22 mouse cellular contexts compared by ENCODE assay signal in the genomic region with DNA sequence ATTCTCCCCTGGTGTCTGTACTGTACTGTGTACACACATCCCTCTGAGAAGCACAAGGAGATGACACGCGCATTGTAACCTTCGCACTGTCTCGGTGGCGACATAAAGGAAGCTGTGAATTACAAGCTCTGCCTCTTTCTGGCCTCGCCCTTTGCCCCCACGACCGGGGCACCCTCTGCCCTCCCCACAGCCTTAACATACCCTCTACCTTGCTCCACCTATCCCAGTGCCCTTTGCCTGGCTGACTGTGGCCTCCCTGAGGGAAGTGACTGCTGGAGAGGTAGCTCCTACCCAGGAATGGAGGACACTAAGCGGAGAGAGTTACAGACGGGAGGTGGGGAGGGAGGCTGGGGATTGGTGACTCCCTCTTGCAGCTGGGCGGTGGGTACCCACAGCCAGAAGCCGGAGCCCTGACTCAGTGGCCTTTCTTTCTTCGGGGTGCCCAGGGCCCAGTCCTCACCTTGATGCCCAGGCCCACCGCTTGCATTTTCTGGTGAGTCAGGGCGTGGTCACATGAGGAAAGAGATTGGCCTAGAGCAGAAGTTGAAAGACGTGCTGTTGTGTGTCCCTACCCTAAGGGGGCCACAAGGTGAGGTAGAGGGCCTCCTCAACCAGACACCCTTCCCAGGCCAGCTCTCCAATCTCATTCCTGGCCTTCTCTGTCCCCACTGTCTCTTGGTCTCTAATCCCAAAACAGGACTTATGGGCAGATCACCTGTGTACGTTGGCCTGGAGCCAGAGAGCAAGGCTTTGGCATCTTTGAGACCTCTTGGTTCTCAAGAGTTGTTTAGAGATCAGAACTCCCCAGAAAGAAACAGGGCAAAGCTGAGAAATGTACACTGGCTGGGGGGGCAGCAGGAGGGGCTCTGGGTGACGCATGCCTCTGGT. TPM values are rescaled to one million over a fixed set of nuclear protein-coding genes. Genes with fewer than 3 reads are reported as not detected.
DNase-seq lines count a peak whose midpoint lies in the region; ATAC-seq and TF ChIP-seq lines count a peak whose summit lies in the region.
"Had no signal": no experiment of that assay in that cellular context is flagged by ENCODE, and none has a peak within 500 bp of the region (broad histone marks: within the 10 kb centered on the region; RNA-seq: fewer than 3 reads in every experiment).

No protein-coding gene starts in this region.

- H3K36me3 ChIP-seq in forebrain, postnatal 0 days (ENCODE audit: insufficient read depth) = peaks cover 51% of the 10 kb centered on the region
- H3K36me3 ChIP-seq in forebrain, embryonic 16.5 days (ENCODE audit: control insufficient read depth, insufficient read depth) = peaks cover 5% of the 10 kb centered on the region
- H3K36me3 ChIP-seq in lung, embryonic 16.5 days (ENCODE audit: control insufficient read depth, insufficient read depth, low read length) = peaks cover 8% of the 10 kb centered on the region
- H3K36me3 ChIP-seq in embryonic facial prominence, embryonic 10.5 days (replicated peaks) = peaks cover 23% of the 10 kb centered on the region
- peaks cover 9% of the 10 kb centered on the region; the same call in 1 of the 2 replicates for H3K36me3 ChIP-seq in intestine, postnatal 0 days (ENCODE audit: control insufficient read depth, insufficient read depth)

- no peak overlapping the region for H3K9ac ChIP-seq in forebrain, postnatal 0 days
- H3K9ac ChIP-seq in forebrain, embryonic 16.5 days (replicated peaks; ENCODE audit: low read depth, low read length) = no peak overlapping the region
- 0 out of 2 replicates have a peak overlapping the region, but pooled peaks have one; percentile 9 for H3K9ac ChIP-seq in lung, embryonic 16.5 days (ENCODE audit: low read length)
- peak overlapping the region; percentile 40 for H3K9ac ChIP-seq in intestine, postnatal 0 days (ENCODE audit: low read depth, low read length)
- H3K9ac ChIP-seq: limb, embryonic 13.5 days had no signal

- H3K27ac ChIP-seq in forebrain, postnatal 0 days (ENCODE audit: low read depth, low read length) = 0 out of 2 replicates have a peak overlapping the region, but pooled peaks have one; percentile 98
- no peak overlapping the region for H3K27ac ChIP-seq in forebrain, embryonic 16.5 days (ENCODE audit: low read length)
- H3K27ac ChIP-seq in lung, embryonic 16.5 days (ENCODE audit: low read length) = no peak overlapping the region
- H3K27ac ChIP-seq in embryonic facial prominence, embryonic 10.5 days (replicated peaks) = 0 out of 2 replicates have a peak overlapping the region, but pooled peaks have one; percentile 100
- peak overlapping the region; percentile 97 for H3K27ac ChIP-seq in intestine, postnatal 0 days (ENCODE audit: low read depth, low read length)
- H3K27ac ChIP-seq in left cerebral cortex, adult 2 months = no peak overlapping the region; the same call in 1 of the 2 replicates
- H3K27ac ChIP-seq: limb, embryonic 13.5 days; macrophage had no signal

- no peak for DNase-seq in forebrain, postnatal 0 days
- no peak for DNase-seq in lung, postnatal 25 days (ENCODE audit: low spot score)
- DNase-seq in embryonic facial prominence, embryonic 10.5 days (ENCODE audit: low spot score) = no peak
- DNase-seq in left cerebral cortex, adult 2 months (ENCODE audit: extremely low spot score in 1 of 2, low spot score in 2 of 2) = no peak
- DNase-seq: lung, adult 18-20 months; retina, postnatal 1 day; thymus, postnatal 14 days had no signal

- H3K9me3 ChIP-seq in forebrain, postnatal 0 days (ENCODE audit: low read length) = no peaks in the 10 kb centered on the region
- no peaks in the 10 kb centered on the region for H3K9me3 ChIP-seq in forebrain, embryonic 16.5 days (ENCODE audit: control insufficient read depth, low read length)
- no peaks in the 10 kb centered on the region for H3K9me3 ChIP-seq in lung, embryonic 16.5 days (ENCODE audit: control insufficient read depth, low read length)
- H3K9me3 ChIP-seq in embryonic facial prominence, embryonic 10.5 days = no peaks in the 10 kb centered on the region
- no peaks in the 10 kb centered on the region for H3K9me3 ChIP-seq in intestine, postnatal 0 days (ENCODE audit: control insufficient read depth)
- H3K9me3 ChIP-seq: forebrain, embryonic 10.5 days; limb, embryonic 13.5 days had no signal

- H3K27me3 ChIP-seq in forebrain, postnatal 0 days (ENCODE audit: insufficient read depth, low read length) = no peaks in the 10 kb centered on the region
- peaks cover 9% of the 10 kb centered on the region for H3K27me3 ChIP-seq in forebrain, embryonic 16.5 days (replicated peaks; ENCODE audit: control insufficient read depth, insufficient read depth, low read length)
- H3K27me3 ChIP-seq in lung, embryonic 16.5 days (ENCODE audit: control insufficient read depth, insufficient read depth, low read depth, low read length) = no peaks in the 10 kb centered on the region; the same call in 1 of the 2 replicates
- peaks cover 35% of the 10 kb centered on the region for H3K27me3 ChIP-seq in embryonic facial prominence, embryonic 10.5 days (replicated peaks; ENCODE audit: low read depth, poor library complexity, severe bottlenecking)
- no peaks in the 10 kb centered on the region for H3K27me3 ChIP-seq in intestine, postnatal 0 days (replicated peaks; ENCODE audit: control insufficient read depth, insufficient read depth, low read length)
- H3K27me3 ChIP-seq: Patski had no signal

- no peak overlapping the region for H3K4me2 ChIP-seq in forebrain, postnatal 0 days (ENCODE audit: low read depth)
- H3K4me2 ChIP-seq in forebrain, embryonic 16.5 days (ENCODE audit: low read length) = no peak overlapping the region
- H3K4me2 ChIP-seq in lung, embryonic 16.5 days (ENCODE audit: low read depth, low read length) = no peak overlapping the region
- peak overlapping the region; percentile 77 for H3K4me2 ChIP-seq in intestine, postnatal 0 days (replicated peaks; ENCODE audit: low read depth)

- ATAC-seq in forebrain, postnatal 0 days = no peak
- no peak for ATAC-seq in forebrain, embryonic 16.5 days
- ATAC-seq in lung, embryonic 16.5 days (ENCODE audit: low read depth) = no peak
- ATAC-seq in intestine, postnatal 0 days = peak; percentile 89
- ATAC-seq: Patski had no signal

- no peak for TF ChIP-seq CTCF in forebrain, postnatal 0 days (IDR thresholded peaks at IDR 0.05; ENCODE audit: low read depth)
- TF ChIP-seq CTCF in intestine, postnatal 0 days (IDR thresholded peaks at IDR 0.05; ENCODE audit: low read depth) = no peak
- TF ChIP-seq CTCF in left cerebral cortex, adult 2 months (IDR thresholded peaks at IDR 0.05) = no peak

- H3K4me3 ChIP-seq in forebrain, postnatal 0 days (ENCODE audit: low read depth, low read length) = no peak overlapping the region
- H3K4me3 ChIP-seq in forebrain, embryonic 16.5 days (replicated peaks; ENCODE audit: low read length) = no peak overlapping the region
- no peak overlapping the region for H3K4me3 ChIP-seq in lung, embryonic 16.5 days (ENCODE audit: low read length)
- H3K4me3 ChIP-seq in embryonic facial prominence, embryonic 10.5 days = 0 out of 2 replicates have a peak overlapping the region, but pooled peaks have one; percentile 1
- peak overlapping the region; percentile 22 for H3K4me3 ChIP-seq in intestine, postnatal 0 days (ENCODE audit: low read depth, low read length)
- H3K4me3 ChIP-seq in left cerebral cortex, adult 2 months = no peak overlapping the region

- WGBS in forebrain, postnatal 0 days = 90% methylated on average over 18 of the region's 18 CpGs
- 88% methylated on average over 18 of the region's 18 CpGs for WGBS in forebrain, embryonic 16.5 days
- 80% methylated on average over 18 of the region's 18 CpGs for WGBS in lung, embryonic 16.5 days
- WGBS in embryonic facial prominence, embryonic 10.5 days = 85% methylated on average over 18 of the region's 18 CpGs
- 46% methylated on average over 18 of the region's 18 CpGs for WGBS in intestine, postnatal 0 days

- H3K4me1 ChIP-seq in forebrain, postnatal 0 days (ENCODE audit: insufficient read depth) = peaks cover 20% of the 10 kb centered on the region
- peaks cover 31% of the 10 kb centered on the region for H3K4me1 ChIP-seq in forebrain, embryonic 16.5 days (replicated peaks; ENCODE audit: control insufficient read depth, insufficient read depth, low read length)
- peaks cover 24% of the 10 kb centered on the region for H3K4me1 ChIP-seq in lung, embryonic 16.5 days (replicated peaks; ENCODE audit: control insufficient read depth, insufficient read depth, low read length)
- H3K4me1 ChIP-seq in embryonic facial prominence, embryonic 10.5 days = peaks cover 48% of the 10 kb centered on the region
- H3K4me1 ChIP-seq in intestine, postnatal 0 days (replicated peaks; ENCODE audit: control insufficient read depth, insufficient read depth, low read length) = peaks cover 3% of the 10 kb centered on the region

- intact Hi-C loops in left cerebral cortex, adult 2 months (cut with DNase I) = no loop called here

RNA-seq across cellular contexts. Expression of a gene that starts 1.5 kb away (rescaled TPM):
- total RNA-seq in forebrain, postnatal 0 days (2014; rRNA removed) = 89.7 and 90.1 TPM in 2 replicates
- 93.6 and 107 TPM in 2 replicates for polyA plus RNA-seq in forebrain, postnatal 0 days (2015; fragmentation: Nextera tagmentation; extraction: Ambion mirVana)
- 111 and 116 TPM in 2 replicates for polyA plus RNA-seq in forebrain, embryonic 16.5 days (2015; fragmentation: Nextera tagmentation; extraction: Ambion mirVana)
- polyA plus RNA-seq in lung, embryonic 16.5 days (2015; fragmentation: Nextera tagmentation; extraction: Ambion mirVana) = 31.1 and 34.5 TPM in 2 replicates
- 83.3 and 89.1 TPM in 2 replicates for polyA plus RNA-seq in embryonic facial prominence, embryonic 10.5 days (2016; fragmentation: Nextera tagmentation; extraction: Ambion mirVana)
- 13.2 and 13.3 TPM in 2 replicates for polyA plus RNA-seq in intestine, postnatal 0 days (2015; fragmentation: Nextera tagmentation; extraction: Ambion mirVana)
- 100 to 1,000 TPM; 157 to 163 TPM for total RNA-seq in left cerebral cortex, adult 2 months (2021)

RNA-seq across cellular contexts. Expression of a gene that starts 4.8 kb away (rescaled TPM):
- not detected in 2 replicates for total RNA-seq in forebrain, postnatal 0 days (2014; rRNA removed)
- polyA plus RNA-seq in forebrain, postnatal 0 days (2015; fragmentation: Nextera tagmentation; extraction: Ambion mirVana) = not detected in 2 replicates
- not detected in 2 replicates for polyA plus RNA-seq in forebrain, embryonic 16.5 days (2015; fragmentation: Nextera tagmentation; extraction: Ambion mirVana)
- not detected in 2 replicates for polyA plus RNA-seq in lung, embryonic 16.5 days (2015; fragmentation: Nextera tagmentation; extraction: Ambion mirVana)
- polyA plus RNA-seq in embryonic facial prominence, embryonic 10.5 days (2016; fragmentation: Nextera tagmentation; extraction: Ambion mirVana) = not detected in 2 replicates
- polyA plus RNA-seq in intestine, postnatal 0 days (2015; fragmentation: Nextera tagmentation; extraction: Ambion mirVana) = 1.2 and 3.0 TPM in 2 replicates
- 10 to 100 TPM in 1 of 2 experiments, 1 to 10 TPM in 1; 5.3 to 11.7 TPM for total RNA-seq in left cerebral cortex, adult 2 months (2021)
- total RNA-seq: monocyte, adult 5-6 weeks; neutrophil, adult 5-6 weeks had no signal
- polyA plus RNA-seq: embryonic facial prominence, embryonic 11.5 days; forebrain, embryonic 10.5 days; gonadal fat pad, adult 2 months; heart, embryonic 16.5 days; hindbrain, embryonic 11.5 days; kidney, embryonic 14.5 days; limb, embryonic 13.5 days; macrophage; Patski; stomach, embryonic 16.5 days had no signal

RNA-seq across cellular contexts. Expression of a gene that starts 16.9 kb away (rescaled TPM):
- total RNA-seq in forebrain, postnatal 0 days (2014; rRNA removed) = 6.0 and 6.1 TPM in 2 replicates
- 3.9 and 4.3 TPM in 2 replicates for polyA plus RNA-seq in forebrain, postnatal 0 days (2015; fragmentation: Nextera tagmentation; extraction: Ambion mirVana)
- polyA plus RNA-seq in forebrain, embryonic 16.5 days (2015; fragmentation: Nextera tagmentation; extraction: Ambion mirVana) = 2.4 and 2.9 TPM in 2 replicates
- 3.3 and 3.7 TPM in 2 replicates for polyA plus RNA-seq in lung, embryonic 16.5 days (2015; fragmentation: Nextera tagmentation; extraction: Ambion mirVana)
- polyA plus RNA-seq in embryonic facial prominence, embryonic 10.5 days (2016; fragmentation: Nextera tagmentation; extraction: Ambion mirVana) = 0.42 and 0.55 TPM in 2 replicates
- polyA plus RNA-seq in intestine, postnatal 0 days (2015; fragmentation: Nextera tagmentation; extraction: Ambion mirVana) = 124 and 136 TPM in 2 replicates
- 100 to 1,000 TPM in 1 of 2 experiments, 10 to 100 TPM in 1; 90.7 to 100 TPM for total RNA-seq in left cerebral cortex, adult 2 months (2021)
- total RNA-seq: neutrophil, adult 5-6 weeks had no signal

RNA-seq across cellular contexts. Expression of a gene that starts 25.0 kb away (rescaled TPM):
- 69.0 and 86.2 TPM in 2 replicates for total RNA-seq in forebrain, postnatal 0 days (2014; rRNA removed)
- polyA plus RNA-seq in forebrain, postnatal 0 days (2015; fragmentation: Nextera tagmentation; extraction: Ambion mirVana) = 177 and 209 TPM in 2 replicates
- polyA plus RNA-seq in forebrain, embryonic 16.5 days (2015; fragmentation: Nextera tagmentation; extraction: Ambion mirVana) = 151 and 164 TPM in 2 replicates
- 148 and 164 TPM in 2 replicates for polyA plus RNA-seq in lung, embryonic 16.5 days (2015; fragmentation: Nextera tagmentation; extraction: Ambion mirVana)
- polyA plus RNA-seq in embryonic facial prominence, embryonic 10.5 days (2016; fragmentation: Nextera tagmentation; extraction: Ambion mirVana) = 129 and 131 TPM in 2 replicates
- 298 and 301 TPM in 2 replicates for polyA plus RNA-seq in intestine, postnatal 0 days (2015; fragmentation: Nextera tagmentation; extraction: Ambion mirVana)
- 100 to 1,000 TPM; 113 to 123 TPM for total RNA-seq in left cerebral cortex, adult 2 months (2021)

RNA-seq across cellular contexts. Expression of a gene that starts 30.3 kb away (rescaled TPM):
- 81.9 and 99.1 TPM in 2 replicates for total RNA-seq in forebrain, postnatal 0 days (2014; rRNA removed)
- 24.7 and 28.1 TPM in 2 replicates for polyA plus RNA-seq in forebrain, postnatal 0 days (2015; fragmentation: Nextera tagmentation; extraction: Ambion mirVana)
- polyA plus RNA-seq in forebrain, embryonic 16.5 days (2015; fragmentation: Nextera tagmentation; extraction: Ambion mirVana) = 26.2 and 37.4 TPM in 2 replicates
- 1.6 and 1.7 TPM in 2 replicates for polyA plus RNA-seq in lung, embryonic 16.5 days (2015; fragmentation: Nextera tagmentation; extraction: Ambion mirVana)
- polyA plus RNA-seq in embryonic facial prominence, embryonic 10.5 days (2016; fragmentation: Nextera tagmentation; extraction: Ambion mirVana) = 3.2 and 4.9 TPM in 2 replicates
- polyA plus RNA-seq in intestine, postnatal 0 days (2015; fragmentation: Nextera tagmentation; extraction: Ambion mirVana) = 1.4 and 2.1 TPM in 2 replicates
- 10 to 100 TPM; 66.7 to 81.0 TPM for total RNA-seq in left cerebral cortex, adult 2 months (2021)
- total RNA-seq: monocyte, adult 5-6 weeks had no signal

Comparison
In these comparisons a context has a peak if more than half of its experiments do, and no peak if none do; other contexts are left out.
1. H3K27ac ChIP-seq: peak in forebrain, postnatal 0 days (single experiment), embryonic facial prominence, embryonic 10.5 days (single experiment) and intestine, postnatal 0 days (single experiment); none in forebrain, embryonic 16.5 days (single experiment), lung, embryonic 16.5 days (single experiment) and left cerebral cortex, adult 2 months (single experiment).
2. H3K4me3 ChIP-seq: peak in embryonic facial prominence, embryonic 10.5 days (single experiment) and intestine, postnatal 0 days (single experiment); none in forebrain, postnatal 0 days (single experiment), forebrain, embryonic 16.5 days (single experiment), lung, embryonic 16.5 days (single experiment) and left cerebral cortex, adult 2 months (single experiment).
3. H3K9ac ChIP-seq: peak in lung, embryonic 16.5 days (single experiment) and intestine, postnatal 0 days (single experiment); none in forebrain, postnatal 0 days (single experiment) and forebrain, embryonic 16.5 days (single experiment).
4. RNA of a gene that starts 16.9 kb away (polyA plus RNA-seq): 124 to 136 TPM in intestine, postnatal 0 days; 3.9 to 4.3 TPM in forebrain, postnatal 0 days, 3.3 to 3.7 TPM in lung, embryonic 16.5 days, 2.4 to 2.9 TPM in forebrain, embryonic 16.5 days and 0.42 to 0.55 TPM in embryonic facial prominence, embryonic 10.5 days; every median in the first group is over 10 times any median in the second.